In genomic region chr1:75445141-75445701, GRCm38 (mm10) we compare ENCODE assay signal across 7 mouse cellular contexts. TPM values are rescaled to one million over a fixed set of nuclear protein-coding genes. Genes with fewer than 3 reads are reported as not detected.
DNase-seq lines count a peak whose midpoint lies in the region; ATAC-seq and TF ChIP-seq lines count a peak whose summit lies in the region.

No protein-coding gene starts in this region.

- intact Hi-C loops in left cerebral cortex, postnatal 14 days (cut with DNase I), result no loop called here
- intact Hi-C loops in left cerebral cortex, postnatal 36 days (cut with DNase I), result loop anchor here (1.0 to 5.0 kb wide), 3 partner anchors 14 to 103 kb away; no protein-coding TSS in a partner anchor

- H3K36me3 ChIP-seq in forebrain, embryonic 11.5 days (ENCODE audit: control insufficient read depth, insufficient read depth, low read length), result no peaks in the 10 kb centered on the region

- H3K4me3 ChIP-seq in forebrain, embryonic 11.5 days (ENCODE audit: low read depth, low read length), result no peak overlapping the region
- no peak overlapping the region for H3K4me3 ChIP-seq in olfactory bulb, adult 2 months (ENCODE audit: insufficient read depth, low read depth, low read length)

- peak; percentile 67 to 71 for DNase-seq in left cerebral cortex, postnatal 14 days (ENCODE audit: low spot score in 2 of 2)
- no peak for DNase-seq in left cerebral cortex, adult 8-10 months (ENCODE audit: low spot score in 2 of 2)
- DNase-seq in forebrain, embryonic 11.5 days (ENCODE audit: low spot score), result no peak
- peak; percentile 56 to 59 for DNase-seq in left cerebral cortex, postnatal 36 days (ENCODE audit: low spot score in 2 of 2)
- DNase-seq in spleen, adult 12 weeks (ENCODE audit: low spot score), result no peak
- DNase-seq in adrenal gland, postnatal 14 days, result no peak

- no peak overlapping the region for H3K9ac ChIP-seq in forebrain, embryonic 11.5 days (ENCODE audit: low read length)

- 13% methylated on average over 6 of the region's 9 CpGs for WGBS in forebrain, embryonic 11.5 days
- WGBS in olfactory bulb, adult 2 months, result 1% methylated on average over 9 of the region's 9 CpGs

- no peaks in the 10 kb centered on the region for H3K9me3 ChIP-seq in forebrain, embryonic 11.5 days (ENCODE audit: control insufficient read depth, low read length)

- TF ChIP-seq POLR2A in olfactory bulb, adult 2 months (IDR thresholded peaks at IDR 0.05; ENCODE audit: insufficient read depth, low read depth, low read length), result no peak

- ATAC-seq in forebrain, embryonic 11.5 days (replicated peaks; ENCODE audit: low FRiP score), result 0 out of 2 replicates have a peak, but pooled peaks have one; percentile 0

- peaks cover 33% of the 10 kb centered on the region for H3K27me3 ChIP-seq in forebrain, embryonic 11.5 days (ENCODE audit: control insufficient read depth, insufficient read depth, low read length)

- H3K27ac ChIP-seq in forebrain, embryonic 11.5 days (ENCODE audit: low read depth, low read length), result no peak overlapping the region
- peak overlapping the region; percentile 35 for H3K27ac ChIP-seq in olfactory bulb, adult 2 months (ENCODE audit: insufficient read depth, low read depth, low read length)

- peak overlapping the region; percentile 0; the same call in 1 of the 2 replicates for H3K4me2 ChIP-seq in forebrain, embryonic 11.5 days (ENCODE audit: low read depth, low read length, severe bottlenecking)

- H3K4me1 ChIP-seq in forebrain, embryonic 11.5 days (replicated peaks; ENCODE audit: control insufficient read depth, insufficient read depth, low read length), result peaks cover 54% of the 10 kb centered on the region
- H3K4me1 ChIP-seq in olfactory bulb, adult 2 months (ENCODE audit: control insufficient read depth, insufficient read depth, low read length), result peaks cover 81% of the 10 kb centered on the region

- no peak for TF ChIP-seq CTCF in olfactory bulb, adult 2 months (IDR thresholded peaks at IDR 0.05; ENCODE audit: insufficient read depth, low read depth, low read length)

RNA-seq across cellular contexts. Expression of gene Asic4, which starts 5.0 kb away (rescaled TPM):
- 10 to 100 TPM; 14.9 to 17.7 TPM for total RNA-seq in left cerebral cortex, postnatal 14 days (2021)
- total RNA-seq in left cerebral cortex, adult 8-10 months (2022), result 10 to 100 TPM; 21.5 to 26.7 (median 25.1) TPM
- polyA plus RNA-seq in forebrain, embryonic 11.5 days (2014; fragmentation: Nextera tagmentation; extraction: Ambion mirVana), result 0.61 TPM in 2 replicates
- total RNA-seq in left cerebral cortex, postnatal 36 days (2021), result 10 to 100 TPM; 13.2 to 15.7 TPM
- not detected in 2 replicates for polyA plus RNA-seq in olfactory bulb, adult 2 months (2012; ENCODE audit: insufficient read depth, insufficient read length, low replicate concordance, missing spikeins)
- 3.8 and 4.2 TPM in 2 replicates for total RNA-seq in adrenal gland, postnatal 14 days (2021)

RNA-seq across cellular contexts. Expression of gene Gmppa, which starts 9.5 kb away (rescaled TPM):
- total RNA-seq in left cerebral cortex, postnatal 14 days (2021), result 10 to 100 TPM; 54.2 to 61.2 TPM
- total RNA-seq in left cerebral cortex, adult 8-10 months (2022), result 10 to 100 TPM; 48.0 to 64.9 (median 62.3) TPM
- 46.3 and 47.2 TPM in 2 replicates for polyA plus RNA-seq in forebrain, embryonic 11.5 days (2014; fragmentation: Nextera tagmentation; extraction: Ambion mirVana)
- total RNA-seq in left cerebral cortex, postnatal 36 days (2021), result 10 to 100 TPM; 50.0 to 59.0 TPM
- not detected in 2 replicates for polyA plus RNA-seq in olfactory bulb, adult 2 months (2012; ENCODE audit: insufficient read depth, insufficient read length, low replicate concordance, missing spikeins)
- total RNA-seq in adrenal gland, postnatal 14 days (2021), result 58.8 and 74.2 TPM in 2 replicates

RNA-seq across cellular contexts. Expression of gene Chpf, which starts 33.9 kb away (rescaled TPM):
- 10 to 100 TPM; 77.0 to 79.3 TPM for total RNA-seq in left cerebral cortex, postnatal 14 days (2021)
- total RNA-seq in left cerebral cortex, adult 8-10 months (2022), result 10 to 100 TPM; 76.6 to 84.3 (median 80.0) TPM
- 21.3 and 23.3 TPM in 2 replicates for polyA plus RNA-seq in forebrain, embryonic 11.5 days (2014; fragmentation: Nextera tagmentation; extraction: Ambion mirVana)
- total RNA-seq in left cerebral cortex, postnatal 36 days (2021), result 10 to 100 TPM; 75.3 to 86.3 TPM
- polyA plus RNA-seq in olfactory bulb, adult 2 months (2012; ENCODE audit: insufficient read depth, insufficient read length, low replicate concordance, missing spikeins), result not detected in 2 replicates
- 40.7 and 47.0 TPM in 2 replicates for total RNA-seq in adrenal gland, postnatal 14 days (2021)

RNA-seq across cellular contexts. Expression of gene Tmem198, which starts 34.1 kb away (rescaled TPM):
- total RNA-seq in left cerebral cortex, postnatal 14 days (2021), result 10 to 100 TPM; 76.1 to 77.3 TPM
- 10 to 100 TPM; 62.4 to 70.5 (median 64.8) TPM for total RNA-seq in left cerebral cortex, adult 8-10 months (2022)
- 8.9 and 9.4 TPM in 2 replicates for polyA plus RNA-seq in forebrain, embryonic 11.5 days (2014; fragmentation: Nextera tagmentation; extraction: Ambion mirVana)
- total RNA-seq in left cerebral cortex, postnatal 36 days (2021), result 100 to 1,000 TPM in 1 of 2 experiments, 10 to 100 TPM in 1; 94.2 to 105 TPM
- not detected in 2 replicates for polyA plus RNA-seq in olfactory bulb, adult 2 months (2012; ENCODE audit: insufficient read depth, insufficient read length, low replicate concordance, missing spikeins)
- 2.9 and 3.3 TPM in 2 replicates for total RNA-seq in adrenal gland, postnatal 14 days (2021)

Comparison
In these comparisons a context has a peak if more than half of its experiments do, and no peak if none do; other contexts are left out.
1. DNase-seq: peak in left cerebral cortex, postnatal 14 days (2 of 2) and left cerebral cortex, postnatal 36 days (2 of 2); none in left cerebral cortex, adult 8-10 months (0 of 2), forebrain, embryonic 11.5 days (single experiment), spleen, adult 12 weeks (single experiment) and adrenal gland, postnatal 14 days (single experiment).